Mouse (Mus musculus): ENCODE results near the gene Acap1. TPM values are rescaled to one million over a fixed set of nuclear protein-coding genes. Genes with fewer than 3 reads are reported as not detected.
A peak's percentile ranks its signal among the peaks of the same experiment; 100 is the strongest.
"Not testable (repeated sequence)": the region's sequence is repeated elsewhere in the genome, so short reads cannot be mapped to it uniquely, and the experiment has no call there.

Acap1 gene
- polyA plus RNA-seq, 1 experiment from 2014 or later: 0.70 TPM

DNA sequence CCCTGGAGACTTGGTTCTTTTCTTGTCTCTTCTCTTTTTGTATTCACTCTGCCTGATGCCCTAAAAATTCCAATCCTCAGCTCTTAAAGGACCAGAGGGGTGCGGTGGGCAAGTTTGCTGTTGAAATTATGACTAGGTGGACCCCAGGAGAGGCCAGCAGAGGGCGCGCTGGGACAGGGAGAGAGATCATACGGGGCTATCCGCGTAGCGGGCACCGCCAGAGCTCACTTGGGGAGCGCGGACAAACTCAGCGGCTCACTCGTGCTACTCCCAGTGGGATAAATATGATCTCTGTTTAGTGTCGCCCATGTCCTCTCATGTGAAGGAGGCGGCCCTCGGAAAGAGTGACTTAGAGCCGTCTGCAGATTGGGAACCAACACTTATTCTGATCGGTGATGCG is 38.8 kb upstream of the Acap1 start:
- Histone ChIP-seq H3K27ac (replicated peaks) (no peak overlapping the region), H3K36me3 (ENCODE audit: control insufficient read depth, insufficient read depth, low read length) (no peaks in the 10 kb centered on the region), H3K4me2 (replicated peaks; ENCODE audit: low read depth) (0 out of 2 replicates have a peak overlapping the region, but pooled peaks have one; percentile 4), H3K9ac (ENCODE audit: low read length) (no peak overlapping the region), H3K27me3 (ENCODE audit: control insufficient read depth, insufficient read depth, low read length) (no peaks in the 10 kb centered on the region), H3K4me1 (replicated peaks; ENCODE audit: control insufficient read depth, insufficient read depth) (peaks cover 6% of the 10 kb centered on the region), H3K4me3 (ENCODE audit: low read depth, low read length) (no peak overlapping the region), H3K9me3 (ENCODE audit: control insufficient read depth, low read length) (no peaks in the 10 kb centered on the region)
- TF ChIP-seq CTCF (IDR thresholded peaks at IDR 0.05; ENCODE audit: low read depth): peak; percentile 94
- TF ChIP-seq EP300 (optimal IDR thresholded peaks at IDR 0.05): no peak
- peak; percentile 63 for ATAC-seq (ENCODE audit: low FRiP score, low TSS enrichment)
- peak; percentile 93 for DNase-seq (ENCODE audit: low spot score)
- WGBS: 1% methylated on average over 18 of the region's 18 CpGs

DNA sequence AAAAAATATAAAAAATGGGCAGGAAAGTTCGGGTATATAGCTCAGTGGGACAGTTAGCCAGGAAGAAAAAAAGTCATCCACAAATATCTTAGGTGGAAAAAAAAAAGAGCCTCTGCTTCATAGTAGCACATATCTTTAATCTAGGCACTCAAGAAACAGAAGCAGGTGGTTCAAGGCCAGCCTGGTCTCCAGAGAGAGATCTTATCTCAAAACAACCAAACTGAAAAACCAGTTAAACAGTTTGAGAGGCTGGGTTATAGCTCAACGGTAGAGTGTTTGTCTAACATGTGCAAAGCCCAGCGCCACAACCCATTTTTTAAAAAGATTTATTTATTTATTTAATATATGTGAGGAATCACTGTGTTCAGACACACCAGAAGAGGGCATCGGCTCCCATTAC is 37.7 kb upstream of the Acap1 start:
- H3K4me3 ChIP-seq (ENCODE audit: low read depth, low read length): no peak overlapping the region
- no peak overlapping the region for H3K9ac ChIP-seq (ENCODE audit: low read length)

DNA sequence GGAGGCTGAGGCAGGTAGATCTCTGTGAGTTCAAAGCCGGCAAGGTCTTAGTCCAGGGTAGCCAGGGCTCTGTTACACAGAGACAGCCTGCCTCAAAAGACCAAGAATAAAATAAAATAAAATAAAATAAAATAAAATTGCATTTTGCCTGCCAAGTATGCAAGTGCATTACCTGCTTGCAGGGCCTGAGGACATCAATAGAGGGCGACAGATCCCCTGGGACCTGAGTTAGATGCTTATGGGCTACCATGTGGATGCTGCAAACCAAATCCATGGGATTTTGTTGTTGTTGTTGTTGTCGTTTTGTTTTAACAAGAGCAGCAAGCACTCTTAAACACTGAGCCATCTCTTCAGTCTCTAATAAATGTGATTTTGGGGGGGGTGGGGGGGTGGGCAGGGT is 36.9 kb upstream of the Acap1 start:
- WGBS: 41% methylated on average over 3 of the region's 3 CpGs
- Histone ChIP-seq H3K36me3 (ENCODE audit: control insufficient read depth, insufficient read depth, low read length) (no peaks in the 10 kb centered on the region), H3K27ac (replicated peaks) (no peak overlapping the region), H3K4me1 (replicated peaks; ENCODE audit: control insufficient read depth, insufficient read depth) (peaks cover 4% of the 10 kb centered on the region), H3K9ac (ENCODE audit: low read length) (no peak overlapping the region), H3K4me3 (ENCODE audit: low read depth, low read length) (no peak overlapping the region), H3K27me3 (ENCODE audit: control insufficient read depth, insufficient read depth, low read length) (no peaks in the 10 kb centered on the region), H3K9me3 (ENCODE audit: control insufficient read depth, low read length) (no peaks in the 10 kb centered on the region), H3K4me2 (replicated peaks; ENCODE audit: low read depth) (no peak overlapping the region)
- no peak for DNase-seq (ENCODE audit: low spot score)
- TF ChIP-seq CTCF (IDR thresholded peaks at IDR 0.05; ENCODE audit: low read depth) (peak; percentile 46), EP300 (optimal IDR thresholded peaks at IDR 0.05) (no peak)
- no peak for ATAC-seq (ENCODE audit: low FRiP score, low TSS enrichment)

More for the DNA sequence above, 37.7 kb upstream of the Acap1 start:
- ATAC-seq (ENCODE audit: low FRiP score, low TSS enrichment) (no peak), DNase-seq (ENCODE audit: low spot score) (no peak)
- Histone ChIP-seq H3K4me2 (replicated peaks; ENCODE audit: low read depth) (no peak overlapping the region), H3K4me1 (replicated peaks; ENCODE audit: control insufficient read depth, insufficient read depth) (peaks cover 4% of the 10 kb centered on the region), H3K27me3 (ENCODE audit: control insufficient read depth, insufficient read depth, low read length) (no peaks in the 10 kb centered on the region), H3K9me3 (ENCODE audit: control insufficient read depth, low read length) (no peaks in the 10 kb centered on the region), H3K36me3 (ENCODE audit: control insufficient read depth, insufficient read depth, low read length) (no peaks in the 10 kb centered on the region), H3K27ac (replicated peaks) (no peak overlapping the region)
- TF ChIP-seq CTCF (IDR thresholded peaks at IDR 0.05; ENCODE audit: low read depth) (no peak), EP300 (optimal IDR thresholded peaks at IDR 0.05) (no peak)
- 60% methylated on average over 4 of the region's 4 CpGs for WGBS

DNA sequence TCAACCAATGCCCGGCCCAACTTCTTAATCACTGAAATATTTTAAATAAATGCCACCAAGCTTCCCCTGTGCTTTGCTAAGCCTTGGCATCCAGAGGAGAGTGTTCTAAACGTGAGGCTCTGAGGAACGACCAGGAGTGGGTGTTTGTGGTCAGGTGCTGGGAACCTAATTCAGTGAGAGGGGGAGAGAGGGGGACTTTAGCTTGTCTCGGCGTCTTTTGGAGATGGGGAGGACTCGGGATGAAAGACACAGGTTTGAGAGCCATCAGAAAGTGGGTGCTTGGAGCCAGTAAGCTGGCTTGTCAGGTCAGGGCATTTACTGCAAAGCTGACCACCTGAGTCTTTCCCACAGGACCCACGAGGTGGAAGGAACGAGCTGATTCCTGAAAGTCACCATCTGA is 36.4 kb upstream of the Acap1 start:
- Histone ChIP-seq H3K4me1 (replicated peaks; ENCODE audit: control insufficient read depth, insufficient read depth) (peaks cover 4% of the 10 kb centered on the region), H3K4me3 (ENCODE audit: low read depth, low read length) (no peak overlapping the region), H3K9ac (ENCODE audit: low read length) (no peak overlapping the region), H3K4me2 (replicated peaks; ENCODE audit: low read depth) (no peak overlapping the region), H3K36me3 (ENCODE audit: control insufficient read depth, insufficient read depth, low read length) (no peaks in the 10 kb centered on the region), H3K27me3 (ENCODE audit: control insufficient read depth, insufficient read depth, low read length) (no peaks in the 10 kb centered on the region), H3K9me3 (ENCODE audit: control insufficient read depth, low read length) (no peaks in the 10 kb centered on the region), H3K27ac (replicated peaks) (no peak overlapping the region)
- DNase-seq (ENCODE audit: low spot score) (no peak), ATAC-seq (ENCODE audit: low FRiP score, low TSS enrichment) (no peak)
- TF ChIP-seq EP300 (optimal IDR thresholded peaks at IDR 0.05) (no peak), CTCF (IDR thresholded peaks at IDR 0.05; ENCODE audit: low read depth) (no peak)
- WGBS: 69% methylated on average over 8 of the region's 8 CpGs

DNA sequence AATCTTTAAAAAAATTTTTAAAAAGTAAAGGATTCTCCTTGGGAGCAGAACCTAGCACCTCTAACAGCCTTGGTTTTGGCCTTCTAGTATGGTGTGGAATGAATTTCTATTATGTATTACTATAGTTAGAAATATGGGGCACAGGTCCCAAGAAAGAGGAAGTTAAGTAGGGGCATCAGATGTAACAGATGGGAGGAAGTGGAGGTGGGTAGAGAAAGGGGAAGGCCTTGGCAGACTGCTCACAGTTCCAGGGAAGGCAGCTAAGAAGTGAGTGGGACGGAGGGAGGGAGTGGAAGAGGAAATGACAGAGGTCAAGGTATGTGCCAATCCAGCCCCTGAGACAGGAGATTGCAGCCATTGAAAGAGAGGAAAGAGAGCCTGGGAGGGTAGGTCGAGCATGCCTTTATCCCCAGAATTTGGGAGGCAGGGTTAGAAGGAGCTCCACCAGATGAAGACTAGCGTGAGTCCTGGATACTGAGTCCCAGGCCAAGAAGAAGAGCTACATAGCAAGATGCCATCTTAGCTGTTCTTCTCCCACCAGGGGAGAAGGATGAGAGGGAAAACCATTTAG is 35.7 kb upstream of the Acap1 start:
- Histone ChIP-seq H3K9ac (ENCODE audit: low read length) (no peak overlapping the region), H3K27ac (replicated peaks) (no peak overlapping the region), H3K4me1 (replicated peaks; ENCODE audit: control insufficient read depth, insufficient read depth) (peaks cover 3% of the 10 kb centered on the region), H3K4me3 (ENCODE audit: low read depth, low read length) (no peak overlapping the region), H3K27me3 (ENCODE audit: control insufficient read depth, insufficient read depth, low read length) (no peaks in the 10 kb centered on the region), H3K4me2 (replicated peaks; ENCODE audit: low read depth) (no peak overlapping the region), H3K9me3 (ENCODE audit: control insufficient read depth, low read length) (no peaks in the 10 kb centered on the region), H3K36me3 (ENCODE audit: control insufficient read depth, insufficient read depth, low read length) (no peaks in the 10 kb centered on the region)
- no peak for DNase-seq (ENCODE audit: low spot score)
- 77% methylated on average over 3 of the region's 3 CpGs for WGBS
- ATAC-seq (ENCODE audit: low FRiP score, low TSS enrichment): no peak
- no peak for TF ChIP-seq CTCF (IDR thresholded peaks at IDR 0.05; ENCODE audit: low read depth)
- no peak for TF ChIP-seq EP300 (optimal IDR thresholded peaks at IDR 0.05)

DNA sequence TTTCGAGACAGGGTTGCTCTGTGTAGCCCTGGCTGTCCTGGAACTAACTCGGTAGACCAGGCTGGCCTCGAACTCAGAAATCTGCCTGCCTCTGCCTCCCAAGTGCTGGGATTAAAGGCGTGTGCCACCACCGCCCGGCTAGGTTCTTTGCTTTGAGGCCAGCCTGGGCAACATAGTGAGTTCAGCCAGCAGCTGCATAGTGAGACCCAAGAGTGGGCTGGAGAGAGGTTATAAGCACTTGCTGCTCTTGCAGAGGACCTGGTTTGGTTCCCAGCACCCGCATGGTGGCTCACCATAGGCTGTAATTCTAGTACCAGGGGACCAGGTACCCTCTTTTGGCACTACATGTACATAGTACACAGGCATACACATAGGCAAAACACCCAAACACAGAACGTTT is 34.8 kb upstream of the Acap1 start:
- H3K4me3 ChIP-seq (ENCODE audit: low read depth, low read length); ATAC-seq (ENCODE audit: low FRiP score, low TSS enrichment): not testable (repeated sequence)
- 86% methylated on average over 8 of the region's 8 CpGs for WGBS

More for the DNA sequence above, 34.8 kb upstream of the Acap1 start:
- H3K4me1 ChIP-seq (replicated peaks; ENCODE audit: control insufficient read depth, insufficient read depth); H3K27ac ChIP-seq (replicated peaks); H3K9ac ChIP-seq (ENCODE audit: low read length); H3K36me3 ChIP-seq (ENCODE audit: control insufficient read depth, insufficient read depth, low read length); H3K27me3 ChIP-seq (ENCODE audit: control insufficient read depth, insufficient read depth, low read length); H3K4me2 ChIP-seq (replicated peaks; ENCODE audit: low read depth); DNase-seq (ENCODE audit: low spot score); H3K9me3 ChIP-seq (ENCODE audit: control insufficient read depth, low read length): not testable (repeated sequence)

All from stomach, postnatal 0 days (tissue).